Mouse (Mus musculus): ENCODE measurements at regions not wholly inside any gene's neighbourhood (a gene's known extent, or its start where the extent isn't known, plus 50 kb on each side); places are given as distances from the start of the nearest gene placed in this dataset.
A peak's percentile ranks its signal among the peaks of the same experiment; 100 is the strongest.

DNA sequence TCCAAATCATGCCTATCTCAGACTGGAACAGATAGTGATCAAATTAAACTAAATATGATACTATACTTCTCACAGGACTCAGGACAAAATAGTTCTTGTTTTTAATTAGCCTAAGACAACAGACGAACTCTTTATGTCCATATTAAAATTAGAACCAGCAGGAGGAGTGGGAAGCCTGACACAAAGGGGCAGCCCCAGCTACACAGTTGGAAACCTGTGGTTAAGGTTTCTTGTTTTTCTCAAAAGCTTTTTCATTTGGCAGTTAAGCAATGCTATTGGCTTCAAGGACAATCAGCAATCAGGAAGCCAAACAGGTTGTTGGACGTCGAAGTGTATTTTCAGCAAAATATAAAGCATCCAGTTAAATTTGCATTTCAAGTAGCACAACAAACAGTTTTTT is 96.1 kb upstream of the Gm4737 start:
- no peaks in the 10 kb centered on the region for H3K27me3 ChIP-seq (replicated peaks; ENCODE audit: control insufficient read depth, insufficient read depth, low read length)
- H3K4me1 ChIP-seq (ENCODE audit: control insufficient read depth, insufficient read depth, low read depth, low read length), result no peaks in the 10 kb centered on the region
- no peak overlapping the region for H3K27ac ChIP-seq (ENCODE audit: low read depth, low read length)
- no peaks in the 10 kb centered on the region for H3K9me3 ChIP-seq (ENCODE audit: control insufficient read depth, low read length)
- 66% methylated on average over 3 of the region's 3 CpGs for WGBS
- H3K9ac ChIP-seq (ENCODE audit: low read depth, low read length), result no peak overlapping the region
- H3K4me3 ChIP-seq (ENCODE audit: low read length), result no peak overlapping the region
- no peak for ATAC-seq
- no peak overlapping the region for H3K4me2 ChIP-seq (ENCODE audit: low read length)
- H3K36me3 ChIP-seq (ENCODE audit: control insufficient read depth, insufficient read depth, low read length), result no peaks in the 10 kb centered on the region

- H3K4me2 ChIP-seq (ENCODE audit: low read length), result no peak overlapping the region
- H3K9ac ChIP-seq (ENCODE audit: low read depth, low read length), result no peak overlapping the region
- ATAC-seq, result peak; percentile 60
- no peaks in the 10 kb centered on the region for H3K36me3 ChIP-seq (ENCODE audit: control insufficient read depth, insufficient read depth, low read length)
- no peak overlapping the region for H3K4me3 ChIP-seq (ENCODE audit: low read length)
- no peaks in the 10 kb centered on the region for H3K4me1 ChIP-seq (ENCODE audit: control insufficient read depth, insufficient read depth, low read depth, low read length)
- no peaks in the 10 kb centered on the region for H3K9me3 ChIP-seq (ENCODE audit: control insufficient read depth, low read length)
- H3K27ac ChIP-seq (ENCODE audit: low read depth, low read length), result no peak overlapping the region
- no peaks in the 10 kb centered on the region for H3K27me3 ChIP-seq (replicated peaks; ENCODE audit: control insufficient read depth, insufficient read depth, low read length)
- 63% methylated on average over 5 of the region's 5 CpGs for WGBS
Observed at GRCm38 (mm10) chr16:46245598-46245997, 90.7 kb upstream of the Gm4737 start.

- Histone ChIP-seq H3K27me3 (replicated peaks; ENCODE audit: control insufficient read depth, insufficient read depth, low read length) (no peaks in the 10 kb centered on the region), H3K36me3 (ENCODE audit: control insufficient read depth, insufficient read depth, low read length) (no peaks in the 10 kb centered on the region), H3K9ac (ENCODE audit: low read depth, low read length) (no peak overlapping the region), H3K4me3 (ENCODE audit: low read length) (no peak overlapping the region), H3K27ac (ENCODE audit: low read depth, low read length) (no peak overlapping the region), H3K9me3 (ENCODE audit: control insufficient read depth, low read length) (no peaks in the 10 kb centered on the region), H3K4me2 (ENCODE audit: low read length) (no peak overlapping the region), H3K4me1 (ENCODE audit: control insufficient read depth, insufficient read depth, low read depth, low read length) (no peaks in the 10 kb centered on the region)
- 82% methylated on average over 3 of the region's 3 CpGs for WGBS
- no peak for ATAC-seq
Observed at GRCm38 (mm10) chr16:46228744-46229143, 73.9 kb upstream of the Gm4737 start.

DNA sequence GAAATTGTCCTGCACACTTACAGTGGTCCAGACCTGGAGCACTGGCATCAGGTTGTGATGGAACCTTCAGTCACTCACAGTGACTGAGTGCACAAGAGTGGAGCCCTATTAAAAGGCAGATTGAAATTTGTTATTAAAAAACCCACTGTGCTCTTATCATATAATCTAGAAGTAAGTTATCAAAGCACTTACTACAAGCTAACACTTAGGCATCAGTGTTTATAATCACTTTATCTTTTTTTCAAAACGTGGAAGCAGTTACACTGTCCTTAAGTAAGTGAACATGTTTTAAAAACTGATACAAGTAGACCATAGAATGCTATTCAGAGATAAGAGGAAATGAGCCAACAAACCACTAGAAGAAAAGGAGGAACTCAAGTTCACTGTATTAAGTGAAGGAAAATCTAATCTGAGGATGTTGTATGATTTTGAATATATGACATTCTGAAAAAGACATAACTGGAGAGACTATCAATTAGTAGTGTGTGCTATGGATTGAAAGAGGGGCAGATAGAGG is 68.3 kb upstream of the Gm4737 start:
- 64% methylated on average over 1 of the region's 1 CpGs for WGBS
- Histone ChIP-seq H3K27me3 (replicated peaks; ENCODE audit: control insufficient read depth, insufficient read depth, low read length) (no peaks in the 10 kb centered on the region), H3K4me3 (ENCODE audit: low read length) (no peak overlapping the region), H3K4me1 (ENCODE audit: control insufficient read depth, insufficient read depth, low read depth, low read length) (no peaks in the 10 kb centered on the region), H3K27ac (ENCODE audit: low read depth, low read length) (no peak overlapping the region), H3K9ac (ENCODE audit: low read depth, low read length) (no peak overlapping the region), H3K4me2 (ENCODE audit: low read length) (no peak overlapping the region), H3K36me3 (ENCODE audit: control insufficient read depth, insufficient read depth, low read length) (no peaks in the 10 kb centered on the region), H3K9me3 (ENCODE audit: control insufficient read depth, low read length) (no peaks in the 10 kb centered on the region)
- ATAC-seq, result no peak

- H3K36me3 ChIP-seq (ENCODE audit: control insufficient read depth, insufficient read depth, low read length), result no peaks in the 10 kb centered on the region
- H3K9me3 ChIP-seq (ENCODE audit: control insufficient read depth, low read length), result no peaks in the 10 kb centered on the region
- H3K4me1 ChIP-seq (ENCODE audit: control insufficient read depth, insufficient read depth, low read depth, low read length), result no peaks in the 10 kb centered on the region
- no peak overlapping the region for H3K4me3 ChIP-seq (ENCODE audit: low read length)
- no peak overlapping the region for H3K27ac ChIP-seq (ENCODE audit: low read depth, low read length)
- ATAC-seq, result no peak
- WGBS, result 78% methylated on average over 4 of the region's 4 CpGs
- no peaks in the 10 kb centered on the region for H3K27me3 ChIP-seq (replicated peaks; ENCODE audit: control insufficient read depth, insufficient read depth, low read length)
- H3K4me2 ChIP-seq (ENCODE audit: low read length), result no peak overlapping the region
- H3K9ac ChIP-seq (ENCODE audit: low read depth, low read length), result no peak overlapping the region
Observed at GRCm38 (mm10) chr16:46212504-46212903, 57.6 kb upstream of the Gm4737 start.

GRCm38 (mm10) chr16:46211914-46212313 is 57.0 kb upstream of the Gm4737 start:
- H3K27me3 ChIP-seq (replicated peaks; ENCODE audit: control insufficient read depth, insufficient read depth, low read length), result no peaks in the 10 kb centered on the region
- H3K9me3 ChIP-seq (ENCODE audit: control insufficient read depth, low read length), result no peaks in the 10 kb centered on the region
- H3K9ac ChIP-seq (ENCODE audit: low read depth, low read length), result no peak overlapping the region
- no peaks in the 10 kb centered on the region for H3K4me1 ChIP-seq (ENCODE audit: control insufficient read depth, insufficient read depth, low read depth, low read length)
- H3K36me3 ChIP-seq (ENCODE audit: control insufficient read depth, insufficient read depth, low read length), result no peaks in the 10 kb centered on the region
- H3K4me3 ChIP-seq (ENCODE audit: low read length), result no peak overlapping the region
- ATAC-seq, result peak; percentile 64; the same call in 1 of the 2 replicates
- no peak overlapping the region for H3K27ac ChIP-seq (ENCODE audit: low read depth, low read length)
- 69% methylated on average over 3 of the region's 3 CpGs for WGBS
- no peak overlapping the region for H3K4me2 ChIP-seq (ENCODE audit: low read length)

- 61% methylated on average over 1 of the region's 1 CpGs for WGBS
Observed at GRCm38 (mm10) chr16:46205114-46205513, 50.2 kb upstream of the Gm4737 start.

More at GRCm38 (mm10) chr16:46205114-46205513, 50.2 kb upstream of the Gm4737 start:
- no peak overlapping the region for H3K4me2 ChIP-seq (ENCODE audit: low read length)
- H3K9me3 ChIP-seq (ENCODE audit: control insufficient read depth, low read length), result no peaks in the 10 kb centered on the region
- H3K27ac ChIP-seq (ENCODE audit: low read depth, low read length), result no peak overlapping the region
- no peak overlapping the region for H3K4me3 ChIP-seq (ENCODE audit: low read length)
- H3K27me3 ChIP-seq (replicated peaks; ENCODE audit: control insufficient read depth, insufficient read depth, low read length), result no peaks in the 10 kb centered on the region
- ATAC-seq, result no peak
- H3K4me1 ChIP-seq (ENCODE audit: control insufficient read depth, insufficient read depth, low read depth, low read length), result no peaks in the 10 kb centered on the region
- no peak overlapping the region for H3K9ac ChIP-seq (ENCODE audit: low read depth, low read length)
- no peaks in the 10 kb centered on the region for H3K36me3 ChIP-seq (ENCODE audit: control insufficient read depth, insufficient read depth, low read length)

Data from hindbrain, embryonic 16.5 days (tissue).